Mouse (Mus musculus): Measurements from ENCODE around the gene Znhit2.

GRCm38 (mm10) chr19:6013691-6014090 lies 47.3 kb upstream of the Znhit2 start:
- no peak for TF ChIP-seq CTCF (IDR thresholded peaks at IDR 0.05)
- TF ChIP-seq POLR2A (IDR thresholded peaks at IDR 0.05; ENCODE audit: insufficient read depth, low read depth, low read length): no peak
- TF ChIP-seq EP300 (IDR thresholded peaks at IDR 0.05; ENCODE audit: insufficient read depth, low read depth, low read length): no peak

All from heart, adult 2 months (tissue).